Mouse (Mus musculus): ENCODE measurements at regions not wholly inside any gene's neighbourhood (a gene's known extent, or its start where the extent isn't known, plus 50 kb on each side); places are given as distances from the start of the nearest gene placed in this dataset.

GRCm38 (mm10) chr12:73830122-73830521, 71.1 kb upstream of the Hif1a start:
- Histone ChIP-seq H3K4me3 (ENCODE audit: control insufficient read depth, insufficient read depth, low read length) (no peak overlapping the region), H3K27me3 (ENCODE audit: control insufficient read depth, insufficient read depth, low read length) (no peaks in the 10 kb centered on the region), H3K36me3 (ENCODE audit: control insufficient read depth, insufficient read depth, low read length) (no peaks in the 10 kb centered on the region), H3K27ac (ENCODE audit: control insufficient read depth, insufficient read depth, low read length) (no peak overlapping the region), H3K4me1 (replicated peaks; ENCODE audit: control insufficient read depth, insufficient read depth, low read length) (peaks cover 6% of the 10 kb centered on the region; the same call in 1 of the 2 replicates)
- DNase-seq, result no peak
- TF ChIP-seq POLR2A (IDR thresholded peaks at IDR 0.05; ENCODE audit: control insufficient read depth, extremely low read depth, insufficient read depth, low read length, poor library complexity) (no peak), CTCF (IDR thresholded peaks at IDR 0.05; ENCODE audit: borderline replicate concordance, control insufficient read depth, extremely low read depth, insufficient read depth, low read length, poor library complexity) (no peak)
- WGBS, result 46% methylated on average over 7 of the region's 7 CpGs

DNA sequence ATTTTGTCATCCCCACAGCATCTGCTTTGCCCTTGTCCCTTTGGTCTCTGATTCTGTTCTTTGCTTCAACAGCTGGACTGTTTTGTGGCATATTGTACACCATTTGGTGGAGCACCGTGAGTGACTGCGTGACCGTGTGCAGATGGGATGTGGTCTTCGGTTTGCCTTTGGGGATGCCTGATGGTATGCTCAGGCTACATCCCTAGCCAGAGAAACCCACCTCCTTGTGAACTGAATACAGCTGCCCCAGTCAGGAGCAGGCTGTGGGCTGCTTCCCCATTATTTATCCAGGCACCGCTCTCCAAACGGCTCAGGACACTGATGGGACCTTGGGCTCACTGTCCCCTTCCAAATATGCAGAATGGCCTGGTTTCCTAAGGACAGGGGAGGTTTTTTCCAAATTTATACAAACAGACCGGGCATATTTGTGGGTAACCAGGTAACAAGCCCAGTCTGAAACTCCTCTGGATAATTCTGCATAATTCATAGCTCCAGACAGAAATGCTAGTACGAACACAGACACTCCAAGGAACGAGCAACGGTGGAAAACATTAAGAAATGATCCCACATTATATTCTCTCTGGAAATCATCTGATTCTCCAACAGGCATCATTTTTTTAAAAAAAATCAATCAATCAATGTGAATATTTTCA, 70.5 kb upstream of the Hif1a start:
- H3K36me3 ChIP-seq (ENCODE audit: control insufficient read depth, insufficient read depth, low read length), result no peaks in the 10 kb centered on the region
- 83% methylated on average over 10 of the region's 10 CpGs for WGBS
- DNase-seq, result no peak
- peaks cover 6% of the 10 kb centered on the region; the same call in 1 of the 2 replicates for H3K4me1 ChIP-seq (replicated peaks; ENCODE audit: control insufficient read depth, insufficient read depth, low read length)
- no peak overlapping the region for H3K4me3 ChIP-seq (ENCODE audit: control insufficient read depth, insufficient read depth, low read length)
- no peak for TF ChIP-seq CTCF (IDR thresholded peaks at IDR 0.05; ENCODE audit: borderline replicate concordance, control insufficient read depth, extremely low read depth, insufficient read depth, low read length, poor library complexity)
- no peak for TF ChIP-seq POLR2A (IDR thresholded peaks at IDR 0.05; ENCODE audit: control insufficient read depth, extremely low read depth, insufficient read depth, low read length, poor library complexity)
- H3K27me3 ChIP-seq (ENCODE audit: control insufficient read depth, insufficient read depth, low read length), result no peaks in the 10 kb centered on the region
- H3K27ac ChIP-seq (ENCODE audit: control insufficient read depth, insufficient read depth, low read length), result no peak overlapping the region

DNA sequence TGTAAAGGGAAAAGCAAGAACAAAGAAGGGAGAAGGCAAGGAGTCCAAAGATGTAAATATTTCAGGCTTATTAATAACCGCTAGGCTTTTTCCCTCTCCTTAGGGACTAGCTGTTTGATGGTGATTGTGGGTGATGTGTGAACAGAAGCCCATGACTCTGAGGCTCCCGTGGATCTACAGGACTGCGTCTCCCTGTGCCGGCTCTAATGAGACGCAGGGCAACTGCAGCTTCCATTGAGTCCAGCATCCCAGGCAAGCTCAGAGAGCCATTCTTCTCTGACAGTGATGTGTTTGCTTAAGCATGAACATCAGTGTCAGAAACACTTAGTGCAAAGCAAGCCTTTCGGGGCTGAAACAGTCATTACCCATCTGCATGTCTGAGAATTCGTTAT, 70.0 kb upstream of the Hif1a start:
- Histone ChIP-seq H3K27ac (ENCODE audit: control insufficient read depth, insufficient read depth, low read length) (no peak overlapping the region), H3K36me3 (ENCODE audit: control insufficient read depth, insufficient read depth, low read length) (no peaks in the 10 kb centered on the region), H3K4me3 (ENCODE audit: control insufficient read depth, insufficient read depth, low read length) (no peak overlapping the region), H3K27me3 (ENCODE audit: control insufficient read depth, insufficient read depth, low read length) (no peaks in the 10 kb centered on the region), H3K4me1 (replicated peaks; ENCODE audit: control insufficient read depth, insufficient read depth, low read length) (peaks cover 6% of the 10 kb centered on the region; the same call in 1 of the 2 replicates)
- TF ChIP-seq POLR2A (IDR thresholded peaks at IDR 0.05; ENCODE audit: control insufficient read depth, extremely low read depth, insufficient read depth, low read length, poor library complexity), result no peak
- TF ChIP-seq CTCF (IDR thresholded peaks at IDR 0.05; ENCODE audit: borderline replicate concordance, control insufficient read depth, extremely low read depth, insufficient read depth, low read length, poor library complexity), result no peak
- DNase-seq, result no peak
- 97% methylated on average over 7 of the region's 7 CpGs for whole genome bisulfite sequencing

- DNase-seq, result no peak
- Histone ChIP-seq H3K27me3 (ENCODE audit: control insufficient read depth, insufficient read depth, low read length) (no peaks in the 10 kb centered on the region), H3K36me3 (ENCODE audit: control insufficient read depth, insufficient read depth, low read length) (no peaks in the 10 kb centered on the region), H3K4me3 (ENCODE audit: control insufficient read depth, insufficient read depth, low read length) (no peak overlapping the region), H3K4me1 (replicated peaks; ENCODE audit: control insufficient read depth, insufficient read depth, low read length) (peaks cover 6% of the 10 kb centered on the region; the same call in 1 of the 2 replicates), H3K27ac (ENCODE audit: control insufficient read depth, insufficient read depth, low read length) (no peak overlapping the region)
- WGBS, result 95% methylated on average over 10 of the region's 10 CpGs
- no peak for TF ChIP-seq POLR2A (IDR thresholded peaks at IDR 0.05; ENCODE audit: control insufficient read depth, extremely low read depth, insufficient read depth, low read length, poor library complexity)
- TF ChIP-seq CTCF (IDR thresholded peaks at IDR 0.05; ENCODE audit: borderline replicate concordance, control insufficient read depth, extremely low read depth, insufficient read depth, low read length, poor library complexity), result no peak
Observed at GRCm38 (mm10) chr12:73831637-73832385, 69.4 kb upstream of the Hif1a start.

GRCm38 (mm10) chr12:73832789-73833188, 68.4 kb upstream of the Hif1a start:
- Histone ChIP-seq H3K27ac (ENCODE audit: control insufficient read depth, insufficient read depth, low read length) (no peak overlapping the region), H3K4me1 (replicated peaks; ENCODE audit: control insufficient read depth, insufficient read depth, low read length) (peaks cover 6% of the 10 kb centered on the region; the same call in 1 of the 2 replicates), H3K36me3 (ENCODE audit: control insufficient read depth, insufficient read depth, low read length) (no peaks in the 10 kb centered on the region), H3K4me3 (ENCODE audit: control insufficient read depth, insufficient read depth, low read length) (no peak overlapping the region), H3K27me3 (ENCODE audit: control insufficient read depth, insufficient read depth, low read length) (no peaks in the 10 kb centered on the region)
- TF ChIP-seq CTCF (IDR thresholded peaks at IDR 0.05; ENCODE audit: borderline replicate concordance, control insufficient read depth, extremely low read depth, insufficient read depth, low read length, poor library complexity) (no peak), POLR2A (IDR thresholded peaks at IDR 0.05; ENCODE audit: control insufficient read depth, extremely low read depth, insufficient read depth, low read length, poor library complexity) (no peak)
- WGBS, result 87% methylated on average over 3 of the region's 3 CpGs
- no peak for DNase-seq

- Histone ChIP-seq H3K27ac (ENCODE audit: control insufficient read depth, insufficient read depth, low read length) (no peak overlapping the region), H3K27me3 (ENCODE audit: control insufficient read depth, insufficient read depth, low read length) (no peaks in the 10 kb centered on the region), H3K4me3 (ENCODE audit: control insufficient read depth, insufficient read depth, low read length) (no peak overlapping the region), H3K36me3 (ENCODE audit: control insufficient read depth, insufficient read depth, low read length) (no peaks in the 10 kb centered on the region), H3K4me1 (replicated peaks; ENCODE audit: control insufficient read depth, insufficient read depth, low read length) (no peaks in the 10 kb centered on the region)
- DNase-seq, result no peak
- no peak for TF ChIP-seq POLR2A (IDR thresholded peaks at IDR 0.05; ENCODE audit: control insufficient read depth, extremely low read depth, insufficient read depth, low read length, poor library complexity)
- no peak for TF ChIP-seq CTCF (IDR thresholded peaks at IDR 0.05; ENCODE audit: borderline replicate concordance, control insufficient read depth, extremely low read depth, insufficient read depth, low read length, poor library complexity)
Observed at GRCm38 (mm10) chr12:73836132-73836531, 65.0 kb upstream of the Hif1a start.
